Mouse (Mus musculus) limb, embryonic 14.5 days (tissue): ENCODE results near the gene Fgf16. TPM values are rescaled to one million over a fixed set of nuclear protein-coding genes. Genes with fewer than 3 reads are reported as not detected.

Experiments
- ATAC-seq: fragments of 200-750 bp; cut with Nextera tagmentation; 2 replicates; pipeline ENCODE4 v1.8.0; 2017; ENCODE audit warnings: low read depth, moderate number of reproducible peaks, moderate TSS enrichment; ENCODE audit not compliant: low FRiP score
- DNase-seq: peaks from one replicate; pipeline ENCODE4 v3.0.0-alpha.2; 2015; ENCODE audit warnings: low spot score
- H3K27ac ChIP-seq: fragments of 300-500 bp; sonication (generic); replicated peaks from 2 replicates; pipeline ENCODE4 v1.5.1; 2014; ENCODE audit warnings: low read depth, mild to moderate bottlenecking, low read length, moderate library complexity, mixed read lengths
- H3K27me3 ChIP-seq: fragments of 300-500 bp; sonication (generic); 2 replicates; pipeline ENCODE4 v1.6.1; 2014; ENCODE audit warnings: low read length, mixed read lengths; ENCODE audit not compliant: control insufficient read depth, insufficient read depth
- H3K36me3 ChIP-seq: fragments of 300-500 bp; sonication (generic); 2 replicates; pipeline ENCODE4 v1.6.1; 2014; ENCODE audit warnings: mild to moderate bottlenecking, low read length, moderate library complexity, mixed read lengths; ENCODE audit not compliant: control insufficient read depth, insufficient read depth
- H3K4me1 ChIP-seq: fragments of 300-500 bp; sonication (generic); 2 replicates; pipeline ENCODE4 v1.6.1; 2014; ENCODE audit warnings: antibody characterized with exemption, low read length, mixed read lengths; ENCODE audit not compliant: control insufficient read depth, insufficient read depth
- H3K4me2 ChIP-seq: fragments of 300-500 bp; sonication (generic); replicated peaks from 2 replicates; pipeline ENCODE4 v1.6.1; 2014; ENCODE audit warnings: low read depth, mild to moderate bottlenecking, low read length, moderate library complexity; ENCODE audit not compliant: severe bottlenecking
- H3K4me3 ChIP-seq: fragments of 300-500 bp; sonication (generic); replicated peaks from 2 replicates; pipeline ENCODE4 v1.5.1; 2014; ENCODE audit warnings: low read length
- H3K9ac ChIP-seq: fragments of 300-500 bp; sonication (generic); 2 replicates; pipeline ENCODE4 v1.6.1; 2014; ENCODE audit warnings: mild to moderate bottlenecking, low read depth, low read length, moderate library complexity; ENCODE audit not compliant: severe bottlenecking
- H3K9me3 ChIP-seq: fragments of 300-500 bp; sonication (generic); 2 replicates; pipeline ENCODE4 v1.6.1; 2016; ENCODE audit warnings: low read length; ENCODE audit not compliant: control insufficient read depth
- POLR2A ChIP-seq: fragments of 200-500 bp; IDR thresholded peaks from 2 replicates; pipeline ENCODE4 v1.8.0; 2012; ENCODE audit warnings: inconsistent platforms, mild to moderate bottlenecking, moderate library complexity, borderline replicate concordance; ENCODE audit not compliant: insufficient read depth, insufficient read length; ENCODE audit errors: extremely low read depth
- WGBS: fragments of 180-500 bp; shearing (Covaris S2); extraction: QIAGEN DNeasy Blood & Tissue Kit; methylation state at CpG from one replicate; pipeline ENCODE4 v1.1.7; 2014; 5-methylcytosine and 5-hydroxymethylcytosine counted together
- polyA plus RNA-seq, 2 experiments: library from polyadenylated mRNA; depleted of rRNA in 1 of 2; stranded (reverse) in 1 of 2; unstranded in 1 of 2; fragments of >200 nt; fragmentation: Nextera tagmentation in 1 of 2; extraction: Ambion mirVana in 1 of 2; gene quantifications; 2 replicates each; pipeline versions ENCODE4 v1.2.1 to v1.2.3; 2012 to 2014

Fgf16 gene
- polyA plus RNA-seq, 2 experiments: 1.2 to 1.8 TPM

- no peaks in the 10 kb centered on the region for H3K9me3 ChIP-seq
- no peak for TF ChIP-seq POLR2A
- H3K4me3 ChIP-seq: no peak overlapping the region
- H3K27ac ChIP-seq: no peak overlapping the region
- no peak for DNase-seq
- H3K4me2 ChIP-seq: no peak overlapping the region
- WGBS: 72% methylated on average over 7 of the region's 7 CpGs
- no peaks in the 10 kb centered on the region for H3K4me1 ChIP-seq
- H3K36me3 ChIP-seq: no peaks in the 10 kb centered on the region
- no peaks in the 10 kb centered on the region for H3K27me3 ChIP-seq
- ATAC-seq: no peak
- H3K9ac ChIP-seq: no peak overlapping the region
Observed at GRCm38 (mm10) chrX:105724174-105724573, 39.9 kb upstream of the Fgf16 start.

- ATAC-seq (0 out of 2 replicates have a peak, but pooled peaks have one; percentile 12), DNase-seq (peak; percentile 6)
- 14% methylated on average over 20 of the region's 23 CpGs for WGBS
- no peak for TF ChIP-seq POLR2A
- H3K27ac ChIP-seq: no peak overlapping the region
- peak overlapping the region; percentile 55 for H3K4me2 ChIP-seq
- no peak overlapping the region for H3K9ac ChIP-seq
- no peaks in the 10 kb centered on the region for H3K9me3 ChIP-seq
- peaks cover 6% of the 10 kb centered on the region for H3K4me1 ChIP-seq
- peaks cover 32% of the 10 kb centered on the region for H3K27me3 ChIP-seq
- no peaks in the 10 kb centered on the region for H3K36me3 ChIP-seq
- peak overlapping the region; percentile 41 for H3K4me3 ChIP-seq
Observed at GRCm38 (mm10) chrX:105762847-105763527, 1.1 kb upstream of the Fgf16 start.

- Histone ChIP-seq H3K9me3 (no peaks in the 10 kb centered on the region), H3K27me3 (peaks cover 32% of the 10 kb centered on the region), H3K4me3 (peak overlapping the region; percentile 41), H3K4me1 (peaks cover 6% of the 10 kb centered on the region), H3K4me2 (peak overlapping the region; percentile 55), H3K27ac (no peak overlapping the region), H3K36me3 (no peaks in the 10 kb centered on the region), H3K9ac (no peak overlapping the region)
- 12% methylated on average over 17 of the region's 20 CpGs for WGBS
- ATAC-seq: no peak
- TF ChIP-seq POLR2A: no peak
- DNase-seq: no peak
Observed at GRCm38 (mm10) chrX:105763612-105764011, 467 bp upstream of the Fgf16 start.

GRCm38 (mm10) chrX:105765005-105765706 is 1.1 kb downstream of the Fgf16 start:
- DNase-seq: no peak
- peaks cover 6% of the 10 kb centered on the region for H3K4me1 ChIP-seq
- peak overlapping the region; percentile 54 for H3K9ac ChIP-seq
- peaks cover 32% of the 10 kb centered on the region for H3K27me3 ChIP-seq
- ATAC-seq: no peak
- peak overlapping the region; percentile 55 for H3K4me2 ChIP-seq
- H3K36me3 ChIP-seq: no peaks in the 10 kb centered on the region
- TF ChIP-seq POLR2A: no peak
- no peak overlapping the region for H3K27ac ChIP-seq
- 17% methylated on average over 16 of the region's 36 CpGs for WGBS
- no peaks in the 10 kb centered on the region for H3K9me3 ChIP-seq
- peak overlapping the region; percentile 41 for H3K4me3 ChIP-seq

GRCm38 (mm10) chrX:105766013-105766412 is 1.9 kb downstream of the Fgf16 start:
- ATAC-seq: no peak
- H3K4me2 ChIP-seq: no peak overlapping the region
- H3K27ac ChIP-seq: no peak overlapping the region
- no peak overlapping the region for H3K4me3 ChIP-seq
- peaks cover 32% of the 10 kb centered on the region for H3K27me3 ChIP-seq
- no peak overlapping the region for H3K9ac ChIP-seq
- 21% methylated on average over 6 of the region's 6 CpGs for WGBS
- peaks cover 6% of the 10 kb centered on the region for H3K4me1 ChIP-seq
- peak; percentile 5 for DNase-seq
- H3K36me3 ChIP-seq: no peaks in the 10 kb centered on the region
- no peaks in the 10 kb centered on the region for H3K9me3 ChIP-seq
- no peak for TF ChIP-seq POLR2A
